Mouse (Mus musculus) intestine, embryonic 15.5 days (tissue): ENCODE data around the gene Irx4. TPM values are rescaled to one million over a fixed set of nuclear protein-coding genes. Genes with fewer than 3 reads are reported as not detected.

Experiments used
- ATAC-seq: fragments of 200-750 bp; cut with Nextera tagmentation; 2 replicates; pipeline ENCODE4 v1.8.0; 2017; ENCODE audit warnings: moderate TSS enrichment, moderate library complexity
- H3K27ac ChIP-seq: fragments of 300-500 bp; sonication (generic); 2 replicates; pipeline ENCODE4 v1.5.1; 2015; ENCODE audit warnings: mild to moderate bottlenecking, inconsistent platforms
- H3K27me3 ChIP-seq: fragments of 300-500 bp; sonication (generic); replicated peaks from 2 replicates; pipeline ENCODE4 v1.6.1; 2015; ENCODE audit warnings: inconsistent platforms
- H3K36me3 ChIP-seq: fragments of 300-500 bp; sonication (generic); 2 replicates; pipeline ENCODE4 v1.6.1; 2015; ENCODE audit warnings: inconsistent platforms
- H3K4me1 ChIP-seq: fragments of 300-500 bp; sonication (generic); replicated peaks from 2 replicates; pipeline ENCODE4 v1.6.1; 2015; ENCODE audit warnings: inconsistent platforms
- H3K4me2 ChIP-seq: fragments of 300-500 bp; sonication (generic); replicated peaks from 2 replicates; pipeline ENCODE4 v1.6.1; 2015; ENCODE audit warnings: mild to moderate bottlenecking, inconsistent platforms
- H3K4me3 ChIP-seq: fragments of 300-500 bp; sonication (generic); replicated peaks from 2 replicates; pipeline ENCODE4 v1.5.1; 2015; ENCODE audit warnings: inconsistent platforms
- H3K9ac ChIP-seq: fragments of 300-500 bp; sonication (generic); 2 replicates; pipeline ENCODE4 v1.6.1; 2015; ENCODE audit warnings: inconsistent platforms
- H3K9me3 ChIP-seq: fragments of 300-500 bp; sonication (generic); 2 replicates; pipeline ENCODE4 v1.6.1; 2016; ENCODE audit warnings: inconsistent platforms
- WGBS: fragments of 180-500 bp; shearing (Covaris S2); methylation state at CpG from one replicate; pipeline ENCODE4 v1.1.7; 2015; 5-methylcytosine and 5-hydroxymethylcytosine counted together
- polyA plus RNA-seq: library from polyadenylated mRNA; unstranded; fragments of >200 nt; fragmentation: Nextera tagmentation; extraction: Ambion mirVana; gene quantifications from 2 replicates; pipeline ENCODE4 v1.2.1, GENCODE M21; 2015

The Irx4 gene
- polyA plus RNA-seq, 1 experiment from 2014 or later, result 0.26 TPM

DNA sequence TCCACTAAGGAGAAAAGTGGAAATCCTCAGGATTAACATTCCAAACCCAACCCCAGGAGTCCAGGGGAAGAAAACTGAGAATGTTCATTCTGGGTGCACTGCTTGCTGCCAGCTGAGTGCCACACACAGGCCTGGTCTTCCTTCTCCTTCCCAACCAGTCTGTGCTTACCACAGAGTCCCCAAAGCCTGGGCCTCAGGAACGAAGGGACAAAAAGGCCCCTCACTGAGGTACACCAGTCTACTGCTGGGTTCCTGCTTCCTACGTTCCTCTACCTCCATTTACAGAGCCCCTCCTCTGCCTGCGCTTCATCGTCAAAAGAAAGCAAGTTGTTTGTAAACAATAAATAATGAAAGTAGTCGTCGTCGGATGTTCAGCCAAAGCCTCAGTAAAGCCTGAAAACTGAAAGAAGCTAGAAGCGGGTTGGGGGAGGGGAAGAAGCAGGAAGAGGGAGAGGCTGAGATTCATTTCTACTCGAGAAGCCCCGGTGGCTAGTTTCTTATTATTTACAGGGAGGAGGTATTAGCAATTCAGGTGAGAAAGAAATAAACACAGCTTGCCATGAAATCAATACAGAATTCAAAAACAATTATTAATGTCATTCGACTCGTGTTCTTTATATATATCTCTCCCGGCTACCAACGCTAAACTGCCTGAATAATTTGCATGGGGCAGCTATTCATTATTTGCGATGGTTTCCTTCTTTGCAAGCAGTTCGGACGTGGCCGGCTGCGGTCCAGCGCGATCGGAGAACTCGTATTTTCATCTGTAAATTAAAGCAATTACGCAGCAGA lies 2.3 kb downstream of the Irx4 start:
- Histone ChIP-seq H3K36me3 (no peaks in the 10 kb centered on the region), H3K27me3 (peaks cover 95% of the 10 kb centered on the region), H3K4me1 (peaks cover 23% of the 10 kb centered on the region), H3K9me3 (no peaks in the 10 kb centered on the region), H3K27ac (no peak overlapping the region), H3K4me2 (peak overlapping the region; percentile 46), H3K4me3 (peak overlapping the region; percentile 10; the same call in 1 of the 2 replicates), H3K9ac (no peak overlapping the region)
- no peak for ATAC-seq
- 6% methylated on average over 24 of the region's 24 CpGs for WGBS

DNA sequence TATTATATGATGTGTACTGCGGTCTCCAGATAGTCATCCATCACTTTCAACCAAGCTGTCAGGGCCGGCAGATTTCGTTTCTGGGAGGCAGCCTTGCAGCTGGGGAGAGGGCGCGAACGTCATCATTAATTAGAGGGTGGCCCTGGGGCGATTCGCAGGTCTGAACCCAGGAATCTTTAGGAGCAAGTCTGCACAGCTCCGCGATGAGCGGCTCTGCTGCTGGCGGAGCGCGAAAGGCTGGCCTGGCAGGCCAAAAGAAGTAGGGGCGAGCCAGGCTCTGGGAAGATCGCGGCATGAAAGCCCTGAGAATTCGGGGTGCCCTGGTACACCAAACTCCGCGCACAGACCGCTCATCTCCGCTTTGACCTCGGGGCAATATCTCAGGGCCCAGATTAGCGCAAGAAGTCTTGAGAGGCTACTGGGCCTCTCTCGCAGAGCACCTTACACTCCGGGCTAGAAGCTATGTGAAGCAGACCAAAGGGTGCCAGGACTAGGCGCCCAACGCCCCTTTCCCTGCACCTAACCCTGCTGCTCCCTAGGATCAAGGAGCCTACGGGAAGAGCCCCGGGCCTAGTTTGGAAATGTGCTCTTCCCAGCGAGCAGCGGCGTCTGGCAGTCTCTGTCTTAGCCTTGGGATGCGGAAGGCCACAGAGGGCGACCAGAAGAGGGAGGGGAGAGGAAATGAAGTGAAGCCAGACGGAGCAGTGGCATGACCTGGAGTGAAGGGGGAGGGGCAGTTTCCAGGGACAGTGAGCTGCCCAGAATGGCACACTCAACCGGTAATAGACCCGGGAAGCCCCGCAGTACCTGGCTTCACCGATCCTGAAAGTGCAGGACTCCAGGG lies 3.1 kb downstream of the Irx4 start:
- Histone ChIP-seq H3K4me3 (peak overlapping the region; percentile 10; the same call in 1 of the 2 replicates), H3K9me3 (no peaks in the 10 kb centered on the region), H3K4me1 (peaks cover 26% of the 10 kb centered on the region), H3K9ac (no peak overlapping the region), H3K27ac (no peak overlapping the region), H3K27me3 (peaks cover 95% of the 10 kb centered on the region), H3K4me2 (peak overlapping the region; percentile 46), H3K36me3 (no peaks in the 10 kb centered on the region)
- ATAC-seq, result no peak
- 5% methylated on average over 40 of the region's 40 CpGs for WGBS

DNA sequence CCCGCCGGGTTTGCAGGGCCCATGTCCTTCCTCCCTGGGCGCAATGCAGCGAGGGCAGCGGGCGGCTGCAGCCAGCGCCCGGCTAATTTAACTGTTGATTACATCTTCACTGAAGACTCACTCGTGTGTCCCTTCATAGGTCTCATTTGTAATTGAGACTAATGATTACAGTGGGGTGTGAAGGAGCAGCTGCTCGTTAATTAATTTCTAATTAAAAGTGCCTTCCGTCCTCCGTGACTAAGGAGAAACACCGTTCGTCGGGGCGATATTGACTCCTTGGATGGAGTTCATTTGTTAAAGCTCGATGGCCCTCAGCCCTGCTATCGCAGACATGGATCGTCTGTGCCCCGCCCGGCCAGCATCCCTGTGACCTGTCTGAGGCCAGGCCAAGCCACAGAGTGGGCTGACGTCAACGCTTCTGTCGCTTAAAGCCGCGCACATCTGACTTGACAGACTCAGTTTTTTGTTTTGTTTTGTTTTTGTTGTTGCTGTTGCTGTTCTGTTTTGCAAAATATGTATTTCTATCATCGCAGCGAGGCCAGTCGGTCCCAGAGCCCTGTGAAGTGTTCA lies 4.0 kb downstream of the Irx4 start:
- Histone ChIP-seq H3K27ac (no peak overlapping the region), H3K9me3 (no peaks in the 10 kb centered on the region), H3K4me1 (peaks cover 33% of the 10 kb centered on the region), H3K4me2 (peak overlapping the region; percentile 46), H3K4me3 (no peak overlapping the region), H3K9ac (no peak overlapping the region), H3K36me3 (no peaks in the 10 kb centered on the region), H3K27me3 (peaks cover 95% of the 10 kb centered on the region)
- 15% methylated on average over 29 of the region's 29 CpGs for WGBS
- no peak for ATAC-seq

DNA sequence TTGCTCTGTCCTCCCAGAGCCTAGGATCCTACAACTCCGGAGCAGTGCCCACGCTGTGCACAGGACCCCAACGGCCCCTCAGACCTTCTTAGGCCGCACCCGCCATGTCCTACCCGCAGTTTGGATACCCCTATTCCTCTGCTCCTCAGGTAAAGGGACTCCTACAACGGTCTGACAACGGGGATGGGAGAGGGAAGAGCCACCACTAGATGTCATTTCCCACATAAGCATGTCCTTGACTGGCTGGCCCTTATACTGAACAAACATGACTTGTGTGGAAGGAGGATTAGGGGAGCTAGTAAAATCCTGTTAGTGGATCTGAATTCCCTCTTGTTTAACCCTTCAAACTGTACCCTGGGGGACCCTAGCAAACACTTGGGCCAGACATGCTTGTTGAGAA lies 4.6 kb downstream of the Irx4 start:
- Histone ChIP-seq H3K4me1 (peaks cover 33% of the 10 kb centered on the region), H3K4me2 (0 out of 2 replicates have a peak overlapping the region, but pooled peaks have one; percentile 67), H3K36me3 (no peaks in the 10 kb centered on the region), H3K9me3 (no peaks in the 10 kb centered on the region), H3K4me3 (no peak overlapping the region), H3K27ac (no peak overlapping the region), H3K9ac (no peak overlapping the region), H3K27me3 (peaks cover 95% of the 10 kb centered on the region)
- 42% methylated on average over 8 of the region's 8 CpGs for WGBS
- no peak for ATAC-seq

DNA sequence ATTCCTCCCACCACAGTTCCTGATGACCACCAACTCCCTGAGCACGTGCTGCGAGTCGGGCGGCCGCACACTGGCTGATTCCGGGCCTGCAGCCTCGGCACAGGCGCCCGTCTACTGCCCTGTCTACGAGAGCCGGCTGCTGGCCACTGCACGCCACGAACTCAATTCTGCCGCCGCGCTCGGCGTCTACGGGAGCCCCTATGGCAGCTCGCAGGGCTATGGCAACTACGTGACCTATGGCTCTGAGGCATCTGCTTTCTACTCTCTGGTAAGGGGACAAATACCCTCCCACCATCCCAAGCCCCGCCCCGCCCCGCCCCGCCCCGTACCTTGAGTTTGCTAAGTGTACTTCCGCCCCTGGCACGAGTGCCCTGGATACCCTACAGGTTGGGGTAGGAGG lies 5.2 kb downstream of the Irx4 start:
- Histone ChIP-seq H3K9me3 (no peaks in the 10 kb centered on the region), H3K4me1 (peaks cover 29% of the 10 kb centered on the region), H3K36me3 (no peaks in the 10 kb centered on the region), H3K9ac (peak overlapping the region; percentile 17; the same call in 1 of the 2 replicates), H3K27ac (no peak overlapping the region), H3K4me2 (peak overlapping the region; percentile 67), H3K27me3 (peaks cover 95% of the 10 kb centered on the region), H3K4me3 (peak overlapping the region; percentile 21)
- ATAC-seq, result peak; percentile 68
- 2% methylated on average over 28 of the region's 28 CpGs for WGBS

DNA sequence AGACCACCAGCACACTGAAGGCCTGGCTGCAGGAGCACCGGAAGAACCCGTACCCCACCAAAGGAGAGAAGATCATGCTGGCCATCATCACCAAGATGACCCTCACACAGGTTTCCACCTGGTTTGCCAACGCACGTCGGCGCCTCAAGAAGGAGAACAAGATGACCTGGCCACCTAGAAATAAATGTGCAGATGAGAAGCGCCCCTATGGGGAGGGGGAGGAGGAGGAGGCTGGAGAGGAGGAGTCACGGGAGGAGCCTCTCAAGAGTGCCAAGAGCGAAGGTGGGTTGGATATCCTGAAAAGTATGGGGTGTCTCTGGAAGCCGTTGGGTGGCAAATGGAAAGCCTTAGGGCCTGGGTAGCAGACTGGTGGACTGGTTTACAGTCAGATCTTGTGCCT lies 7.3 kb downstream of the Irx4 start:
- Histone ChIP-seq H3K27me3 (peaks cover 95% of the 10 kb centered on the region), H3K4me2 (no peak overlapping the region), H3K27ac (no peak overlapping the region), H3K4me1 (peaks cover 36% of the 10 kb centered on the region), H3K9ac (no peak overlapping the region), H3K9me3 (no peaks in the 10 kb centered on the region), H3K4me3 (no peak overlapping the region), H3K36me3 (no peaks in the 10 kb centered on the region)
- WGBS, result 13% methylated on average over 10 of the region's 10 CpGs
- no peak for ATAC-seq

DNA sequence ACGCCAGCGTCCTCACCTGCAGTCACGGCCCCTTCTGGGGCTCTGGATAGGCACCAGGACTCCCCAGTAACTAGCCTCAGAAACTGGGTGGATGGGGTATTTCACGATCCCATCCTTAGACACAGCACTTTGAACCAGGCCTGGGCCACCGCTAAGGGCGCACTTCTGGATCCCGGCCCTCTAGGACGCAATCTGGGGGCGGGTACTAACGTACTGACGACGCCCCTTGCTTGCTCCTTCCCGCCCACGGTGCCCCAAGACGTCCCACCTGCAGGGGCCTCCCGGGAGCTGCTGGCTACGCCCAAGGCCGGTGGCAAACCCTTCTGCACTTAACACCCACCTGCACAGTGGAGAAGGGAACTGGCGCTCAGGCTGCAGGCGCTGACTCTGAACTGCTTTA lies 8.4 kb downstream of the Irx4 start:
- under 1% methylated on average over 20 of the region's 20 CpGs for WGBS
- Histone ChIP-seq H3K36me3 (no peaks in the 10 kb centered on the region), H3K27me3 (peaks cover 95% of the 10 kb centered on the region), H3K9me3 (no peaks in the 10 kb centered on the region), H3K4me1 (peaks cover 27% of the 10 kb centered on the region), H3K4me3 (peak overlapping the region; percentile 9; the same call in 1 of the 2 replicates), H3K9ac (no peak overlapping the region), H3K4me2 (peak overlapping the region; percentile 45), H3K27ac (no peak overlapping the region)
- peak; percentile 86 for ATAC-seq

DNA sequence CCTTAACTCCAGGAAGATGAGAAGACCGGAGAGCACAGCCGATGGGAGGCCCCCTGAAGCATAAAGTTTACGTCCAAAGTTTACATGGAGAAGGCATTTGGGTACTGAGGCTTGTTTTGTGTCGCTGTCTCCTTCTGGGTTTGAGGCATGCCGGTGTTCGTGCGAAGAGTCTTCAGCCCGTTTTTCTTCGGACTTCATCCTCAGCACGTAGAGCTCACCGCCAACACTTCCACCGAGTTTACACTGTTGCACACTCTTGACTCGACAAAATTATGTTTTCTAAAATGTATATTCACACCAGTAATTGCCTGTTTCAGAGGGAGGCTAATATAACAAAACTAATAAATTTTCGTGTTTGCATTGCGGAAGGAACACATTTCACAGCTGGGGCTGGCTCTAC lies 9.0 kb downstream of the Irx4 start:
- ATAC-seq, result no peak
- Histone ChIP-seq H3K4me3 (no peak overlapping the region), H3K4me2 (peak overlapping the region; percentile 45), H3K27ac (no peak overlapping the region), H3K9ac (no peak overlapping the region), H3K9me3 (no peaks in the 10 kb centered on the region), H3K27me3 (peaks cover 93% of the 10 kb centered on the region), H3K36me3 (no peaks in the 10 kb centered on the region), H3K4me1 (peaks cover 22% of the 10 kb centered on the region)
- WGBS, result 10% methylated on average over 15 of the region's 15 CpGs

DNA sequence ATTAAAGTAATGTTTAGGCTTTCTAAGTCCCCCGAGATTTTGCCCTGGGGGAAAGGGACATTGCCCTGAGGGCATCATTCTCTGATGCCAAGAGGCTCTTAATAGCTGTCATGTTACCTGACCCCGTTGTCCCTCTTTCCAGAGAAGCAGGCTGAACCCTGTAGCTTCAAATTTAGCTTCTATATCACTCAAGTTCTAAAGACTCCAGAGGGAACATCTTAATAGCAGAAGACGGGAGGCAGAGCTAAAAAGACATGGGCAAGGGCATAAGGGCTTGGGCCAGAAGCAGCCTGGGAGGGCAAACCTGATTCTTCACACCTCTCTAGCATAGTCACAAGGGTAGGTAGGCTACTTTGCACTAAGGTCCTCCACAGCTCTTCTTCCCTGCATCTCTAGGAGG lies 9.6 kb downstream of the Irx4 start:
- H3K4me3 ChIP-seq, result no peak overlapping the region
- no peak overlapping the region for H3K9ac ChIP-seq
- H3K27ac ChIP-seq, result no peak overlapping the region
- no peaks in the 10 kb centered on the region for H3K36me3 ChIP-seq
- no peak overlapping the region for H3K4me2 ChIP-seq
- 23% methylated on average over 3 of the region's 3 CpGs for WGBS
- H3K9me3 ChIP-seq, result no peaks in the 10 kb centered on the region
- H3K27me3 ChIP-seq, result peaks cover 88% of the 10 kb centered on the region
- no peak for ATAC-seq
- H3K4me1 ChIP-seq, result peaks cover 20% of the 10 kb centered on the region

DNA sequence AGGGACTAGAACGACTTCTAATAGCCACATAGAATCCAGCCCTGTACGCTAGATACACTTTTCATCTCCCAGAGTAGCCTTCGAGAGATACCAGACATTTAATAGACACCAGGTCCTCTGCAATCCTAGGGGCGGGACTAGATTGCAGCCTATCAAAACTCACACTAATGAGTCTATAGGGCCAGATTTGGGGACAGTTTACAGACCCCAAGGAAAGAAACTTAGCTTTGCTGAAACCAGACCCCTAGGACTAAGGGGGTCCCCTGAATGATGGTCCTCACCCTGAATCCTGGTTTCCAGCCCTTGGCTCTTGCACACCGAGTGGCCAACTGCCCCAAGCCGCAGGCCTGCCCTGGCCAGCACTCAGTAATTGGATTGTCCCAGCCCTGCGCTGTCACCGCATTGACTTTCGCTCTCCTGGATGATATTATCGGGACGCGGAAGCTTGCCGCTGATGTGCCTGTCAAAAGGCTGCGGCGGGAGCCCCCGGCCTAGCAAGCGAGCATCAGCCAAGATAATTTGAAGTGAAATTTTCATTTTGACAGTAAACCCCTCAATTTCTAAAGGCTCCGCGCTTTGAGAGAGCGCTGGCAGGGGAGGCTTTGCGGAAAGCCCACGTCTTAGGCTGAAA lies 10.3 kb downstream of the Irx4 start:
- no peak for ATAC-seq
- H3K27me3 ChIP-seq, result peaks cover 82% of the 10 kb centered on the region
- H3K9ac ChIP-seq, result no peak overlapping the region
- peak overlapping the region; percentile 61; the same call in 1 of the 2 replicates for H3K4me2 ChIP-seq
- no peak overlapping the region for H3K27ac ChIP-seq
- no peaks in the 10 kb centered on the region for H3K9me3 ChIP-seq
- H3K4me3 ChIP-seq, result peak overlapping the region; percentile 2; the same call in 1 of the 2 replicates
- no peaks in the 10 kb centered on the region for H3K36me3 ChIP-seq
- H3K4me1 ChIP-seq, result peaks cover 17% of the 10 kb centered on the region
- 10% methylated on average over 22 of the region's 22 CpGs for WGBS

DNA sequence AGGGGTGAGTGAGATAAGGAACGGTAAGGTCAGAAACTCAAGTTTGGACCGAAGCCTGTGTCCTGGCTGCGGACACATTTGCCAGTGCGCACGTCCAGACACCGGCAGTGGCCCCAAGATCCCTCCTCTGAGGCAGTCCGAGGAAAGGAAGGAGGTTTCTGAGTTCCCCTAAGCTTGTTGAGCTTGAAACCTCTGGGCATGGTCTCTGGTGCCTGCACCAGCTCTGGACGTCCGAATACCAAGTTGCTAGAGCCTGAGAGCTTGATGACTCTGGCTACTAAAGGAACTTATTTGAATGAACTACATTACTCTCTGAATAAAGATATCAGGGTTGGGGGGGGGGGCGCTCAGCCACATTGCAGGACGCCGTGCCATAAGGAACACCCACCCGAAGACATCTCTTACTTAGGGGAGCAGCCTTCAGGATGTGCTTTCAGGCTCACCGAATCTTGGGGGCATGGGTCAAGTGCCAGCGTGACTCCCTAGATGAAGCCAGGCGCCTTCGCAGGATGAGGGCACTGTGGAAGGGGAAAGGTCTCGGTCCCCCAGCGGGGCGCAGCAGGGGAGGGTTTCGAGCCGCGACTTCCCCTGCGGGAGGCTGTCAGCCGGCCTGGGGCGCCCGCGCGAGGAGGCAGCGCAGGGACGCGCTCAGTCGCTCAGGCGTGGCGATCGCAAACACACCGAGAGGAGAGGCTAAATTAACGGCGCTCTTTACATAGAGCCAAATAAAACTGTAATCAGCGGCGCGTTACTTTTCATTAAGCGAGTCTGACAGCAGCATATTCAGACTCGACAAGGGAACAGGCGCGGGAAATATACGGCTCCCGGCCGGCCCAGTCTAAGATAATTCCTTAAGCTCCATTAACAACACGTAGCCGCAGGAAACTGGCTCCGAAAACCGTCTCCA lies 11.3 kb downstream of the Irx4 start:
- H3K27me3 ChIP-seq, result peaks cover 76% of the 10 kb centered on the region
- peak overlapping the region; percentile 29 for H3K4me3 ChIP-seq
- H3K36me3 ChIP-seq, result no peaks in the 10 kb centered on the region
- H3K27ac ChIP-seq, result no peak overlapping the region
- peak overlapping the region; percentile 61 for H3K4me2 ChIP-seq
- H3K9me3 ChIP-seq, result no peaks in the 10 kb centered on the region
- H3K9ac ChIP-seq, result no peak overlapping the region
- peaks cover 17% of the 10 kb centered on the region for H3K4me1 ChIP-seq
- ATAC-seq, result no peak
- WGBS, result 1% methylated on average over 53 of the region's 53 CpGs
